Mouse (Mus musculus): Measurements from ENCODE around the gene Fut9.
A peak's percentile ranks its signal among the peaks of the same experiment; 100 is the strongest.

Gene Fut9

DNA sequence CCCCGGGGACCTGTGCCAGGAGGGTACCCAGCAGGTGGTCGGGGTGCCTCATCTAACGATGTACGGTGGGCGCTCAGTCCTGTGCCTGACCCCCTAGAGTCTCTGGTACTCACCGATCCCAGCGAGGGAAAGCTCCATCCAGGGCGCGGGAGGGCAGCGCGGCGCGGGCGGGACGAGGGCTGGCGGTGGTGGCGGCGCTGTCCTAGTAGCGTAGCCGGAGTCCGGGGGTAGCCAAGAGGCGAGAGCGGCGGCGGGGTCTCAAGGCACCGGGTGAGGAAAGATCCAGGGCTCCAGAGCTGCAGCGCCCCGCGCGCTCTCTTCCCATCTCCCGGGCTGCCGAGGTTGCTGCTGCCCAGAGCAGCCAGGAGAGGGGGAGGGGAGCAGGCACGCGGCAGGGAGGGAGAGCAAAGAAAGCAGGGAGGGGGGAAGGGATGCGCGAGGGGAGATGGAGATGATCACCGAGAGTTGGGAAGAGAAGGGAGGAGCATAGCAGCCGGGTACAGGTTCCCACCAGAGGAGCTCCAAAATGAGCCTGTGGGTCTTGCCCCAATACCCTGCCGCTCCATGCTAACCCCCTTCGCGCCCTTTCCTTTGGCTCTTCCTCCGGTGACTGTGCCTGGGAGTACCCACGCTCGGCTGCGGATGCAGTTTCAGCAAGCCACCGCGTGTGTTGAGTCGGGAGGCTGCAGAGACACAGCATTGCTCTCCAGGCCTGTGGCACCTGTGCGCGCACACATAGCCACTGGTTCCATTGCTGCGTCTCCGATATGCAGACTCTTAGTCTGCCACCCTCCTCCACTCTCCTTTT, at the start of gene Fut9:
TSS of gene Fut9 (minus strand) at position 769 of the 808 bp plus-strand sequence.
- peak; percentile 87 for DNase-seq

DNA sequence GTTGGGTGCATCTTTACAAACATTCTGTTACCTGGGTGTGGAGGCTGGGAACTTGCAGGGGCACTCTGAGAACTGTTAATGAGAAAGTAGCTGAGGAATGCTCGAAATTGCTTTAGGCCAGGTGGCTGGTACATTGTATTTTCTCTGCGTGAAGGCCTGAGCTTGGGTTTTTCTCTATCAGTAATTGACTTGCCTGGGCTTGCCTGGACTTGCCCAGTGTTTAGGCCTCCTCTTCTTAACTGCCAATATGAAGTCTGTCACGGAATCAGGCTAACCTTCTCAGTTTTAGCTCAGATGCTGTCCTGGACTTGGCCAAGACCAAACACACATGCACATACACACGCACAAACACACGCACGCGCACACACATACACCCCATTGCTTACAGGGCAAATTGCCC, 15.7 kb upstream of the Fut9 start:
- DNase-seq = no peak

DNA sequence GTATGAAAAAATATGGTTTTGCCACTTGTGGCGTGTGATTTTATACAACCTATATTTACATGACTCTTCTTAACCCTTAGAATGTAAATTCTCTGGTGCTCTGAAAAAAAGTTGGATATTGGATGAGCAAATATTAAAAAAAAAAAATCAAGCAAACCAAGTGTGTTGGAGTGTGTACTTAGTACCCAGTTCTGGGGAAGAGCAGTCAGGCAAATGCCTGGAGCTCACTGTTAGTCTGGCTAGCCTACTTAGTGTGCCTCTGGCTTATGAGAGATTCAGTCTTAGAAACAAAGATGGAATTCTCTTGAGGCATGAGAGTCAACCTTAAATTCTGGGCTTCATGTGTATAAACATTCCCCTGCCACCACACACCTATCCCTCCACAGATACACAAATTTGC, 13.3 kb upstream of the Fut9 start:
- DNase-seq = no peak

DNA sequence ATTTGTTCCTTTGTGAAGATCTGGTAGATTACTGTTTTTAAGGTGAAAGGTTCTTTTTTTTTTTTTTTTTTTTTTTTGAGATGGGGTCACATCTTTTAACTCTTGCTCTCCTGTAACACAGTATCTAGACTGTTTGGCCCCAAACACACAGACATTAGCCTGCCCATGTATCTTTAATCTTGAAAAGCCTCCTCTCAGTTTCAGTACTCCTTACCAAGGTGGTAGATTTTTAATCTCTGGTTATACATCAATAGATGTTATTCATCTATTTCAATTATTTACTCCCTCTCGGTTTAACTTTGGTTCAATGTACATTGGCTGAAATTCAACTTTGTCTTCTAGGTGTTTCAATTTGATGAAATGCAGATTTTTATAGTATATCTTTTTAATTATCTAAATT, 10.0 kb upstream of the Fut9 start:
- no peak for DNase-seq

DNA sequence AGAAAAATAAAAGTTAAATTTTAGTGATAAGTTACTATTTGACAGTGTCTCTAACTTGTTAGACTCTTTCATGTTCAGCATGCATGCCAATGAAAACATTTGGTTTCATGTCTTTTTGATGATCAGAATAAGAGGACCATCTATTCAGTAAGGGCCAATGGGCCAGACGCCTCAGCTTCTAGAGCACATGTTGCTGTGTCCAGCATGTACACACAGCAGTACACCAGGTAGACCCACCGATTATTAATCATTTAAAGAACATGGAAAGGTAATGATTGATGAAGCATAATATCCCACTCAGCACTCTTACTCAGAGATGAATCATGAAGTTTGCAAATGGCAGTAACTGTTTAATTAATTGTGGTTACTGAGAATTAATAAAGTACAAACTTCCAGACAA, 1.7 kb upstream of the Fut9 start:
- no peak for DNase-seq

DNA sequence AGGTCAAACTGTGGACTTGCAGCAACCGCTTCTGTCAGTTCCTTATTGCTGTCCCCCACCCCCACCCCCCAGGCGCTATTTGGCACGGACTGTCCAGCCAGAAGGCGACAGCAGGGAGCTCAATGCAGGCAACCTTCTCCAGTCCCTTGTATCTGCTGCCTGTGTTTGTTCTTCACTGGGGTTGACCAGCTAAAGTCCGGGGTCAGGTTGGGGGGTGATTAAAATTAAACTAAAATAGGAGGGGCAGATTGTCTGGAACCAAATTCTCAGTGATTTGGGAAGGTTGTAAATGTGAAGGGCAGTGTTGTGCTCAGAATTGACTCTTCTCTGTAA, 206 bp upstream of the Fut9 start:
- DNase-seq = no peak

DNA sequence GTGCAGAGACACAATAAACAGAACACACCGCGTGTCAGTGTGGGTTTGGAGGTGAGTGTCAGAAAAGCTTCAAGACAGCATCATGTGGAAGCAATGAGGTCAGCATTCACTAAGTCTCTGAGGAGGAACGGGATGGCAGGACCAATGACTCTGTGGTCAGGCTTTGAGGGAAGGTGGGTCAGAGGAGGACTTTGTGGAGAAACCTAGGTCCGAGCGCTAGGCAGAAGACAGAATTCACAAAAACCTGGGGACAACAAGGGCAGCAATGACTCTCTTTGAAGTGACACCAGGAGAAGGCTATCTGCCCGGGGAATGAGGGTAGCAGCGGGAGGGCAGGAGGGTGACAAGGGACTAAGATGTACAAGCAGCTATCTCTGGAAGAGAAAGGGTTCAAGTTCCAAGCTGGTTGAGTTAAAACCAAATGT, 981 bp downstream of the Fut9 start:
- DNase-seq = no peak

DNA sequence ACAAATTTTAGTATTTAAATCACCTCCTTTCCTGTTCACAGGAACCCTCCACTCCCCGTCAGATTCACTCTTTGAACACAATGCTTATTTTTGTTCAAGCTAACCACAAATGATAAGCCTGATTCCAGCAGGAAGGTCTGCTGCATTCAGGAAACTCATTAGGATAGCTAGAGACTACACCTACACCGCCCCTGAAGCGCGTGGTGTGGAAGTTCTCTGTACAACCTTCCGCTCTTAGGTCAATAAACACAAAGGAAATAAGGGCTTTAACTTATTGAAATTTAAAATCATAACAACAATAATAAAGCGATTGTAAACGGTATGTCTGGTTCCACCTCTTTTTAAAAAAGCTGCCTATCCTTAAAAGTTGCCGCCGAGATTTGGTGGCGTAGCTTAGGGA, 1.6 kb downstream of the Fut9 start:
- peak; percentile 14 to 26 for DNase-seq

DNA sequence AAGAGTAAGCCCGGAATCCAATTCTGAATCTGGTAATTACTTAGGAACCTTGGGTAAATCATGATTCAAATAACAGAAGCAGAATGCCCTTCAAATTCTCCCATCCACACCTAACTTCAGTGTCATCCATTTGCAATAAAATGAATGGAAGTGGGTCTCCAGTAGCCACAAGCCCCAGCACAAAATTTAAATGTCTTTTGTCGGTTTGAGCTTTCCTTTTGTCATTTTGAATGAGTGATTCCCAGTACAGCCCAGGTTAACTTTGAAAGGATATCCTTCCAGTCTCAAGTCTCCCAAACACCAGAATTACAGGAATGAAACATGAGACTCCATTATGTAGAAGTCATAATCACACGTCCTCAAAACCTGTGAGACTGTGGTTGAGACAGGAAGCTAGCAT, 3.9 kb downstream of the Fut9 start:
- DNase-seq = no peak

DNA sequence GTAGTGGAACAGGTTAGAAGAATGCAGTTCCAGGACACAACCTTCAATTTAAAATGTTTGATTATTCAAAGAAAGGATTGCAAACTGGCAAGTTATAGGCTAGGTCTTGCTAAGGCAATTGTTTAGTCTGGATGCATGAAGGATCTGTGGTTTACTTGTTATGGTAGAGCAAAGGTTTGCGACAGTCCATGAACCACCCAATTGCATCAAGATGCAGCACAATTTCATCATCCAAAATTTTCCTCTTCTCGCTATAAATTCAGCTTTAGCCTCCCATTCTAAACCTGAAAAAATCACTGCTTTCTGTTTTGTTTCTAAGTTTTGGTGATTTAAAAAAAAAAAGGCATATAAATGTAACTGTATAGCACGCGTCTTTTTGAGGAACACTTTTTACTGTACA, 14.8 kb downstream of the Fut9 start:
- DNase-seq = no peak

DNA sequence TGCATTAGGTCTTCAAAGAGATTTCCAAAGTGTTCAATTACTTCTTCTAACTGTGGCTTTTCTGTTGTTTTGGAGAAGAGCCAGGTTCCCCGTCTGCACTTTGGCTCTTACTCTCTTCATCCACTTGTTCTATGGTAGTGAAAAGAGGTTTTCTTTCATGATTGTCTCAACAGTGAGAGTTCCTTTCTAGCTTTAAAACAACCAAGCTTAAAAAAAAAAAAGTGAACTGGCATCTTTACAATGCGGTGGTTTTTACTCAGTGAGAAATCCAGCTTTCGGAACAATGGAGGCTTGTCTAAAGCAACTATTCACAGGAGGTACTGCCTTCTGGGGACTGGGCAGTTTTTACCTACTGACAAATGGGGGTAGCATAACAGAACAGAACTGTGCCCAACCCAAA, 31.4 kb downstream of the Fut9 start:
- peak; percentile 16 to 40 for DNase-seq

DNA sequence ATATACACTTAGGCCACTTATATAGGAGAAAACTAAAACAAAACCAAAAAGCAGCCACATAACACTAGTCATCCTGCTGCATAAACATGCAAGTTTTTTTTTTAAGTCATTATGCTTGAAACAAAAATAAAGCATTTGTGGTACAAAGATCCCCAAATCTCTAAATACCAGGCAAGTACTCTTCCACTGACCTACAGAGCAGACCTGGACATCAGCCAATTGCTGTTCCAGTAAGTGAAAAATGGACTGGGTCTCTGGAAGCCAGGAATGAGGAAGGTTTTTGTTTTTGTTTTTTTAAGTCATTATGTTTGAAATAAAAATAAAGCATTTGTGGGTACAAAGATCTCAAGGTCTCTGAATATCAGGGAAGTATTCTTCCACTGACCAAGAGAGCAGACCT, 37.0 kb downstream of the Fut9 start:
- DNase-seq = peak; percentile 27 to 43

DNA sequence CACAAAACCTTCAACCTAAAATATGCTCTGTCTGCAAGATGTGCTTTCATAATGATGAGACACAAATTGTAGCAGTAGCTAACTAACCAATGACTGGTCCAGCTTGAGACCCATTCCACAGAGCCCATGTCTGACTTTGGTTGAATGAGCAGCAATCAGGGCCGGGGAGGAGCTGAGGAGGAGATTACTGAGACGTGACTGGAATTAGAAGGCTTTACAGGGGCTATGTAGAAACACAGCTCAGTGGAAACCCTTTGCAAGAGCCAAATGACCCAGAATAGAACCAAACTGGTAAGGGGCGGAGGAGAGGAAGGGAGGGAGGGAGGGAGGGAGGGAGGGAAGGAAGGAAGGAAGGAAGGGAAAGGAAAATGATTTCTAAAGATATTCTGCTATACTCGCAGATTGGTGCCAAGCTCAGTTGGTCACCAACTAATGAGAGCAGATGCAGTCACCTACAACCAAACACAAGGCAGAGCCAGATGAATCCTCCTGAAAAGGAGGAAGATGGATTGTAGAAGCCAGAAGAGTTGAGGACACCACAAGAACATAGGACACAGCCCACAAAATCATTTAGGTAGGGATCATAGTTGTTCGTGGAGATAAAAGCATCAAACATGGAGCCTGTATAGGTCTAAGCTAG, 42.0 kb downstream of the Fut9 start:
- no peak for DNase-seq

DNA sequence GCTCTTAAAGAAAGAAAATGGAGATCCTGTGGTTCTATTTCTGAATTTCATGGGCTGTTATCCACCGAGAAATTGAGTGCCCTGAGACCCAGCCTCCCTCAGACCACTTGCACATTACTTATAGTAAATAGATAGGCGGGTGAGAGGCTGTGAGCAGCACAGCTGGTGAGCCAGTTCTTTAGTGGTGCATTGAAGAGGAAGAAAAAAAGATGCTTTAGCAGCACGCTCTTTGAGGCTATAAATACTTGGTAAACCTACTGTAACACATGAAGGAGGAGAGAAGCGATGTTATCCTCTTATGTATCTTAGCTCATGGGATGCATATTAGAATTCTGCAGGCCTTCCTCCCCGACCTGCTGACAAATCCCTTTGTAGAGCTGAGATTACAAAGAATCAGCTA, 58.5 kb downstream of the Fut9 start:
- DNase-seq = no peak

DNA sequence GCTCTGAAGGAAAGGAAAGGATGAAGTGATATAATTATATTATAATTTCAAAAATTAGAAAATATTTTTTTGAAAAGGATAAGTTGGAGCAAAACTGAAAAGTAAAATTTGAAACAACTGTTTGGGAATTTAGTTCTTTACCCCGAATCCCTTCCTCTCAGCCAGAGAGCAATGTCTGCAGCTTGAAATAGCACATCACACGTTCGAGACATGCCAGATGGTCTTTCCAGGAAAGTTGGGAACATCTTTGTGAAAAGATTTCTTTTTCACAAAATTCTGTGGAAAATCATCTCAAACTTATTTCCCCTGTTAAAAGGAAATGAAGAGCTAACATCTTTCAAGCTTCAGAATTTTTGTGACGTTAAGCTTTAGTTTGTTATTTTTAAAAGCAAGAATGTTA, 61.3 kb downstream of the Fut9 start:
- DNase-seq = no peak

DNA sequence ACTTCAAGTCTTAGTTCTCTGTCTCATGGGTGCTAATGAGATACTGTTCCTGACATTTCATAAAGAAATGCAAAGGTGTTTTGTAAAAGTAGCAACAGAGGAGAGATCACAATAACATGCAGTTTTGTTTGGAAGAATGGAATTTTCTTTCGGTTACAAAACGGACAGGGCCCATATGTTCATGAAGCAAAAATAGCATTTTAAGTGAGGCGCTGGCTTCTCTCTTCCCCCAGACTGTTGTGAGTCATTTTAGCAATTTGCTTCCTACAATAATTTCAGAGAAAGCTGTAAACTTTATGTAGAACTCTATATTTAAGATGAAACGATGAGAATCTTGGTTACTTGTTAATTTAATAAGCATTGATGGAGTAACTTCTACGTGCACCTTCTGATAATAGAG, 78.5 kb downstream of the Fut9 start:
- no peak for DNase-seq

DNA sequence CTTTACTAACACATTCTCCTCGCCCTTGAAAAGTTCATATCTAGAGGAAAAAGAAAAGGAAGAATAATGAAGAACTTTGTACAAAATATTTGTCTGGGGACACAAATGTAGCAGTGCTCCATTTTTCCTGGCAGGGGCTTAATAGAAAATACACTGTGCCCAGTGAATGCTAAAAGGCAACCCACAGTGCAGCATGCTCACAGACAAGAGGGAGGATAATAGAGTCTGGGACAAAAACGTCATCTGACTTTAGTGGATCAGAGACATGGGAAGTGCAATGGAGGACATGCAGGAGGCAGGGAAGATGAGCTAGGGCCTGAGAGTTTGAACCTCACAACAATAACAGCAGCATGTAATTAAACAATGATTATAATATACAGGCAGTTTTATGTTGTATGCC, 86.1 kb downstream of the Fut9 start:
- DNase-seq = no peak

DNA sequence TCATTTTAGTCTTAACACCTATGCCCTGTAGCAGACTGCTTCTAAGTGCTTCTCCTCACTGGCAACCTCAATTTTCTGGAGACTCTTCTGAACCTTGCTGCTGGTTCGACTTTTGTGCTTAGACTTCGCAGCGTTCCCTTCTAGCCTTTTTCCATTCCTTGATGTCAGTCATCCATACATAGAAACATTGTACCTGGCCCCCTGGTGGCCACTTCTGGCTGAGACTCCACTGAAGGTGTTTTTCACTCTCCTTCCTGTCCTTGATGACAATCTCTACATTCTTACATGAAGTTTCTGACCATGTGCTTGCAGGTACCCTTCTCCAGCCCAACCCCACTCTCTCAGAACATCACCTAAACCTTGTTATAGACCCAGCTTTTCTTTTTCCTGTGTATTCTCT, 115.1 kb downstream of the Fut9 start:
- DNase-seq = no peak

DNA sequence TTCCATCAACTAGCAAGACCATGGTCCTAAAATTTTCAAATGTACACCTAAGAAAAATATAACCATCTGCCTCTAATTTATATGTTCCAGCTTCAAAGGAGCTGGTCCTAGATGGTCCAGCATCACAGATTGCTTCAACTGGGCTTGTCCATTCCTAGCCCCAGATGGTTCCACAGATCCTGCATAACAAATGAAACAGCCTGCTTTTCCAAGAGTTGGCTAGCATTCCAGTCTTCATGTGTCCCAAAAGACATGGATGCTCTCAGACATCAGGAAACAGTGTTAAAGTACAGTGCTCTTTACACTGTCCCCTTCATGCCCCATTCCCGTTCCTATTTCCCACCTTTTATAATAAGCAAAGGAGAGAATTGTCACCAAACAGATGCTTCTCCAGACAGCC, 135.8 kb downstream of the Fut9 start:
- DNase-seq = no peak

DNA sequence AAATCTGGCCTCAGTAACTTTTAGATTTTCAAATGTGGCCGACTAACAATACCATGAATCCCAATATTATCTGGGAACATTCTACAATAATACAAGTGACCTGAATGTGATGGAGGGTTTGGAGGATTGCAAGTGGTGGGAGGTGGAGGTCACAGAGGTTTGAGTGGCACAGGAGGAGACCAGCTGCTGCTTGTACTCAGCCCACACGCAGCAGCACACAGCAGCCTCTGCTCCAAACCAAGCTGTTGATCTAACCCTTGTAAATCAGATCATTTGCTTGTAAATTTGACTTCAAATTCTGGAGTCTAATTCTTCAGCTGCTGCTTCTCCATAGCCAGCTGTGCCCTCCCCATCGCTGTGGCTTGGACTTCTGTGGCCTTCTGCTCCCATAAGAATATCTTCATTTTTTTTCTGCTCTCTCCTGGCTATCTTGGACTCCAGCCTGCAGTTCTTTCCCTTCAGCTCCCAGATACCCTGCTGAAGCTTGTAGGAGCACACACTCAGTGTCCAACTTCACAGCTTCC, 138.8 kb downstream of the Fut9 start:
- no peak for DNase-seq

DNA sequence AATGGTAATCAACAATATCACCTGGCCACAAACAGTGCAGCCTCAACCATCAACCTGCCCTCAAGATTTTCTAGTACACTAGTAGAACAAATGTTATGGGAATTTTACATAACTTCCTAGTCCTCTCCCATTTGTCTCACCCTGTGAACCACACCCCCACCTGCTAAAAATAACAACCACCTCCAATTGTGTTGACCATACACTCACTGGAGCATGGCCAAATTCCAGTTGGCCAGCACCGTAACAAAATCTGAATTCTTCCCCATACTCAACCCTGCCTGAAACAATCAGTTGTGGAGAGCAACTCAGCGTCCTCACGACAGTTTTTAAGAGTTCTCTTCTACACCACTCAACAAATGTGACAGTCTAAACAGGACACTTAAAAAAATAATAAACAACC, 141.3 kb downstream of the Fut9 start:
- peak in 1 of 2 experiments; percentile 21 for DNase-seq

DNA sequence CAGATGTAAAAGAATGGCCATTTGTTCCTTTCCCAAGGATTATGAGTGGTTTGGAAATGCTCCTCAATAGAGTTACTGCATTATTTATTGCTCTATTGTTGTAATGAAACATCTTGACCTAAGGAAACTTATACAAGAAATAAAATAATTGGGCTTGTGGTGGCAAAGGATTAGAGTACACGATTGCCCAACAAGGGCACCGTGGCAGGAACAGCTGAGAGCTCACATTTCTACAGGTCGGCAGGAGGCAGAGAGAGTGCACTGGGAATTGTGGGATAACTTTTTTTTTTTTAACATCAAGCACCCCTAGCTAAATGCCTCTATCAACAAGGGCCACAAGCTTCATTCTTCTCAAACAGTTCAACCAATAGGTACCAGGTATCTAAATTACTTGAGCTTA, 148.1 kb downstream of the Fut9 start:
- no peak for DNase-seq

DNA sequence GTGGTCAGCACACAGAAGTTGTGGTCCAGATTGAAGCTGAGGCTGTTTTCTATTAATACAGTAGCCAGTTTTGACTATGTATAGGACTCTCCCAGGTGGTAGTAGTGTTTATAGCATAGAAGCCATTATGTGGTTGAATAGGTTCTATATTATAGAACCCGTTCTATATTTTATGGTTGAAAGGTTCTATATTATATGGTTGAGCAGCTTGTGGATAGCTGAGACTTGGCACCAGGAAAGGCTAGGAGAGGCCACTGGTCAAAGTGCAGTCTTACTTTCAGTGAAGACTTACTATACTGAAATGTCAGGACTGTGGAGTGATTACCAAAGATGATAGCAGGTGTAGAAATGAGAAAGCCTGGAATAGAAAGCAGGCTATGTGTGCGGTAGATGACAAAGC, 151.9 kb downstream of the Fut9 start:
- no peak for DNase-seq

DNA sequence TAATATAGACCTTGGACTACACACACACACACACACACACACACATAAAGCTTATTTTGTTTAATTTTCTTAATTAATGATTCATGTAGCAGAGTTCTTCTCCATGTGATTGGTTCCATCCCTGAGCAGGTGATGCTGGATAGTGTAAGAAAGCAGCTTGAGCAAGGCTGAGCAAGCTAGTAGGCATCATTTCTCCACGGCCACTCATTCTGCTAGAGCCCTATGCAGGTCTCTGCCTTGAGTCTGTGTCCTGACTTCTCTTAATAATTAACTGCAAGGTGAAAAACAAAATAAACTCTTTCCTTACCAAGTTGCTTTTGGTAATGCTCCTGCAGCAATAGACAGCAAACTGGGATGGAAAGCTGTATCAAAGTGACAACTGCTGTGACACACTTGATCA, 152.5 kb downstream of the Fut9 start:
- DNase-seq = no peak

DNA sequence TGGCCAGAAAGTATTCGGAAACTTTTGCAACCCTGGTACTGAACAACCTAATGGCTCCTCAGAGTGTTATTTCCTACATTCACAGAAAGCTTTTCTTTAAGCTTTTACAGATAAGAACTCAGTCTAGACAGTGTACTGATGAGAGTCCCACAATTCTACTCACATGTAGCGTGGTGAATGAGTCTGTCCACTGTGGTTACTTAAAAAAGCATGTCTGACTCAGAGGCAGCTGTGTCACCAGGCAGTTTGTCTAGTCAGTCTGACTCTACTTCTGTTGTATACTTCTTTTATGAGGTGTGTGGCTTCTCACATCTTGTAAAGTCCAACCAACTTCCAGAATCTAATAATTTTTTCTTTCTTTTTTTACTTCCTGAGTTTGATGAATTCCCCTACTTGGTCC, 154.5 kb downstream of the Fut9 start:
- DNase-seq = no peak

Data from cerebellum, postnatal 36 days (tissue).